Mouse (Mus musculus): Measurements from ENCODE around the gene Cubn. TPM values are rescaled to one million over a fixed set of nuclear protein-coding genes. Genes with fewer than 3 reads are reported as not detected.

Cubn gene
- 0.11 TPM for polyA plus RNA-seq (2014; fragmentation: Illumina TruSeq; extraction: RNeasy Lipid Tissue Mini Kit (QIAGEN cat#74804))

DNA sequence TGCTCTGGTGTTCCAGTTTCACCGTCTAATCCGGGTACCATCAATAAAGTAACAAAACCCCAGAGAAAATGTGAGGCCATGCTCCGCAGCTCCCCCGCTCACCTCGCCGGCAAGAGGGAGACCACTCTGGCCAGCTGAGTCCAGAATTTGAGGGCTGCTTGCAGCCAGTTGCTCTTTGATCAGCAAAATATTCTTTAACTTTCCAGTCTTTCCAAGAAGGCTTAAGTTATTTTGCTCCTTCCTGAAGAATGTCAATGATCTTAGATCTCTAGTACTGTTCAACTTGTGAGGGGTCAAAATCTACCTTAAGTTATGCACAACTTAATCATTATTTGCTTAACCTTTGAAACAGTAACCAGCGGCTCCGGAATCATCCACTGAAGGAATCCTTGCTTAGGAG is at the start of gene Cubn:
Cubn (minus strand) TSS at position 80 of the 400 bp plus-strand sequence.

GRCm38 (mm10) chr2:13271165-13271957 is 220.3 kb downstream of the Cubn start, which contains the start of gene Rsu1:
Gene Rsu1, minus strand, starts transcription at chr2:13271415.

Other genes starting within 250 kb of the Cubn start
- gene Rsu1, start 220.4 kb downstream of the Cubn start, polyA plus RNA-seq (2014; fragmentation: Illumina TruSeq; extraction: RNeasy Lipid Tissue Mini Kit (QIAGEN cat#74804)): 147 TPM
- 14.0 TPM for gene Trdmt1, start 52.9 kb upstream of the Cubn start, polyA plus RNA-seq (2014; fragmentation: Illumina TruSeq; extraction: RNeasy Lipid Tissue Mini Kit (QIAGEN cat#74804))
- gene Vim, start 82.1 kb upstream of the Cubn start, polyA plus RNA-seq (2014; fragmentation: Illumina TruSeq; extraction: RNeasy Lipid Tissue Mini Kit (QIAGEN cat#74804)): 337 TPM

Data from ovary, adult 10 weeks (tissue).